Mouse (Mus musculus): ENCODE results near the gene Pttg1ip. TPM values are rescaled to one million over a fixed set of nuclear protein-coding genes. Genes with fewer than 3 reads are reported as not detected.

Gene Pttg1ip
- polyA plus RNA-seq, 1 experiment from 2014 or later: 210 TPM

- Histone ChIP-seq H3K9me3 (replicated peaks; ENCODE audit: low read length) (no peaks in the 10 kb centered on the region), H3K27me3 (ENCODE audit: insufficient read depth, low read length) (no peaks in the 10 kb centered on the region), H3K9ac (ENCODE audit: low read depth, low read length) (no peak overlapping the region), H3K27ac (no peak overlapping the region), H3K4me3 (replicated peaks; ENCODE audit: low read depth, low read length) (no peak overlapping the region), H3K4me1 (replicated peaks; ENCODE audit: insufficient read depth, low read length) (peaks cover 21% of the 10 kb centered on the region; the same call in 1 of the 2 replicates), H3K4me2 (ENCODE audit: low read length) (no peak overlapping the region), H3K36me3 (ENCODE audit: insufficient read depth, low read length) (no peaks in the 10 kb centered on the region)
- no peak for TF ChIP-seq CTCF (IDR thresholded peaks at IDR 0.05; ENCODE audit: low read depth)
- ATAC-seq (replicated peaks; ENCODE audit: low FRiP score, low read depth) (no peak), DNase-seq (ENCODE audit: low spot score) (no peak)
- 61% methylated on average over 10 of the region's 10 CpGs for WGBS
These were observed 1.2 kb upstream of the Pttg1ip start for GRCm38 (mm10) chr10:77580027-77580920.

- WGBS: 8% methylated on average over 8 of the region's 8 CpGs
- H3K9ac ChIP-seq (ENCODE audit: low read depth, low read length): peak overlapping the region; percentile 41; the same call in 1 of the 2 replicates
- 0 out of 2 replicates have a peak, but pooled peaks cover 4% of the 10 kb centered on the region for H3K36me3 ChIP-seq (ENCODE audit: insufficient read depth, low read length)
- peaks cover 21% of the 10 kb centered on the region; the same call in 1 of the 2 replicates for H3K4me1 ChIP-seq (replicated peaks; ENCODE audit: insufficient read depth, low read length)
- peak overlapping the region; percentile 75 for H3K4me3 ChIP-seq (replicated peaks; ENCODE audit: low read depth, low read length)
- no peak for TF ChIP-seq CTCF (IDR thresholded peaks at IDR 0.05; ENCODE audit: low read depth)
- H3K4me2 ChIP-seq (ENCODE audit: low read length): peak overlapping the region; percentile 85
- peak overlapping the region; percentile 38; the same call in 1 of the 2 replicates for H3K27ac ChIP-seq
- H3K27me3 ChIP-seq (ENCODE audit: insufficient read depth, low read length): no peaks in the 10 kb centered on the region
- no peak for DNase-seq (ENCODE audit: low spot score)
- ATAC-seq (replicated peaks; ENCODE audit: low FRiP score, low read depth): no peak
- no peaks in the 10 kb centered on the region for H3K9me3 ChIP-seq (replicated peaks; ENCODE audit: low read length)
These were observed 505 bp upstream of the Pttg1ip start for GRCm38 (mm10) chr10:77581023-77581407.

DNA sequence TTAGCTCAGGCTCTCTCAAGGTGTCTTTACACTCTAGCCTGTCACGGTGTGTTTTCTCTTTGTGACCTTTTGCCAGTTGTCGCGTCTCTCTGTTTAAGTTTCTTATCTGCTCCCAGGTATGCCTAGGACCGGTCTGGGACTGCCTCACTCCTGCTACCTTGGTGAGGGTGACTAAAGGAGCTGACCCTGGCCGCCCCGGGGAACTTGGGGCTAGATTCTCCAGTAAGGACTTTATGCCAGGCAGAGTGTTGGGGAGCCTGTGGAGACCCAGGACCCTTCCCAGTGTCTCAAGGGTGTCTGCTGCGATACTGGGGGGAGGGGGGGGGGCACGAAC is 732 bp downstream of the Pttg1ip start:
- peak overlapping the region; percentile 85 for H3K9ac ChIP-seq (ENCODE audit: low read depth, low read length)
- DNase-seq (ENCODE audit: low spot score) (no peak), ATAC-seq (replicated peaks; ENCODE audit: low FRiP score, low read depth) (no peak)
- H3K27me3 ChIP-seq (ENCODE audit: insufficient read depth, low read length): no peaks in the 10 kb centered on the region
- peak overlapping the region; percentile 97 for H3K27ac ChIP-seq
- H3K4me3 ChIP-seq (replicated peaks; ENCODE audit: low read depth, low read length): peak overlapping the region; percentile 75
- no peaks in the 10 kb centered on the region for H3K9me3 ChIP-seq (replicated peaks; ENCODE audit: low read length)
- H3K36me3 ChIP-seq (ENCODE audit: insufficient read depth, low read length): 0 out of 2 replicates have a peak, but pooled peaks cover 4% of the 10 kb centered on the region
- WGBS: 3% methylated on average over 8 of the region's 8 CpGs
- no peak for TF ChIP-seq CTCF (IDR thresholded peaks at IDR 0.05; ENCODE audit: low read depth)
- peaks cover 21% of the 10 kb centered on the region; the same call in 1 of the 2 replicates for H3K4me1 ChIP-seq (replicated peaks; ENCODE audit: insufficient read depth, low read length)
- H3K4me2 ChIP-seq (ENCODE audit: low read length): peak overlapping the region; percentile 85

- no peaks in the 10 kb centered on the region for H3K9me3 ChIP-seq (replicated peaks; ENCODE audit: low read length)
- no peak overlapping the region for H3K4me3 ChIP-seq (replicated peaks; ENCODE audit: low read depth, low read length)
- H3K36me3 ChIP-seq (ENCODE audit: insufficient read depth, low read length): 0 out of 2 replicates have a peak, but pooled peaks cover 8% of the 10 kb centered on the region
- 0 out of 2 replicates have a peak overlapping the region, but pooled peaks have one; percentile 23 for H3K9ac ChIP-seq (ENCODE audit: low read depth, low read length)
- WGBS: 37% methylated on average over 10 of the region's 10 CpGs
- ATAC-seq (replicated peaks; ENCODE audit: low FRiP score, low read depth) (no peak), DNase-seq (ENCODE audit: low spot score) (peak; percentile 70)
- H3K27ac ChIP-seq: 0 out of 2 replicates have a peak overlapping the region, but pooled peaks have one; percentile 31
- H3K4me1 ChIP-seq (replicated peaks; ENCODE audit: insufficient read depth, low read length): peaks cover 21% of the 10 kb centered on the region; the same call in 1 of the 2 replicates
- no peaks in the 10 kb centered on the region for H3K27me3 ChIP-seq (ENCODE audit: insufficient read depth, low read length)
- no peak for TF ChIP-seq CTCF (IDR thresholded peaks at IDR 0.05; ENCODE audit: low read depth)
- H3K4me2 ChIP-seq (ENCODE audit: low read length): peak overlapping the region; percentile 85; the same call in 1 of the 2 replicates
These were observed 2.4 kb downstream of the Pttg1ip start for GRCm38 (mm10) chr10:77583795-77584422.

DNA sequence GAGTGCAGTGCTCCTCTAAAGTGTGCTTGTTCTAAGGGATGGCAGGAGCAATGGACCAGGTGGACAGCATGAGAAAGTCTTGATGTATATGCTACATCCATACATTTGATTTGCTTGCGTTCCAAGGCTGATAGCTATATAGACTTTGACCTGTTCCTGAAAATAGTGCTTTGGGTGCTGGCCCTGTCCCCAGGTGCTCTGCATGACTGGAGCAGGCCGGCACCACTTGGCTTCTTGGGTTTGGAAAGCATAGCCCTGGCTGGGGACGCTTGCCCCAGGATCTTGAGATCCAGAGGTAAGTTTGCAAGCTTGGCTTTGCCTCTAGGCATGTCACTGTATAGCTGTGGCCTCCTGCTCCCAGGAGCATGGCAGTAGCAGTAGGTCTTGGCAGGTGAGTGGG is 5.1 kb downstream of the Pttg1ip start:
- Histone ChIP-seq H3K4me3 (replicated peaks; ENCODE audit: low read depth, low read length) (no peak overlapping the region), H3K4me1 (replicated peaks; ENCODE audit: insufficient read depth, low read length) (peaks cover 21% of the 10 kb centered on the region; the same call in 1 of the 2 replicates), H3K27ac (no peak overlapping the region), H3K36me3 (ENCODE audit: insufficient read depth, low read length) (0 out of 2 replicates have a peak, but pooled peaks cover 13% of the 10 kb centered on the region), H3K9ac (ENCODE audit: low read depth, low read length) (no peak overlapping the region), H3K27me3 (ENCODE audit: insufficient read depth, low read length) (no peaks in the 10 kb centered on the region), H3K9me3 (replicated peaks; ENCODE audit: low read length) (no peaks in the 10 kb centered on the region), H3K4me2 (ENCODE audit: low read length) (no peak overlapping the region)
- TF ChIP-seq CTCF (IDR thresholded peaks at IDR 0.05; ENCODE audit: low read depth): no peak
- DNase-seq (ENCODE audit: low spot score): no peak
- 85% methylated on average over 3 of the region's 3 CpGs for WGBS
- no peak for ATAC-seq (replicated peaks; ENCODE audit: low FRiP score, low read depth)

GRCm38 (mm10) chr10:77587091-77587775 is 5.7 kb downstream of the Pttg1ip start:
- Histone ChIP-seq H3K4me2 (ENCODE audit: low read length) (no peak overlapping the region), H3K36me3 (ENCODE audit: insufficient read depth, low read length) (peaks cover 13% of the 10 kb centered on the region; the same call in 1 of the 2 replicates), H3K27me3 (ENCODE audit: insufficient read depth, low read length) (no peaks in the 10 kb centered on the region), H3K27ac (peak overlapping the region; percentile 43; the same call in 1 of the 2 replicates), H3K4me3 (replicated peaks; ENCODE audit: low read depth, low read length) (no peak overlapping the region), H3K9ac (ENCODE audit: low read depth, low read length) (no peak overlapping the region), H3K9me3 (replicated peaks; ENCODE audit: low read length) (no peaks in the 10 kb centered on the region), H3K4me1 (replicated peaks; ENCODE audit: insufficient read depth, low read length) (peaks cover 21% of the 10 kb centered on the region; the same call in 1 of the 2 replicates)
- 75% methylated on average over 6 of the region's 6 CpGs for WGBS
- no peak for TF ChIP-seq CTCF (IDR thresholded peaks at IDR 0.05; ENCODE audit: low read depth)
- ATAC-seq (replicated peaks; ENCODE audit: low FRiP score, low read depth): no peak
- DNase-seq (ENCODE audit: low spot score): no peak

Data from kidney, postnatal 0 days (tissue).